Comparison of ENCODE assay signal across 26 mouse cellular contexts in genomic region chr13:105139881-105140280, GRCm38 (mm10). TPM values are rescaled to one million over a fixed set of nuclear protein-coding genes. Genes with fewer than 3 reads are reported as not detected.
DNase-seq lines count a peak whose midpoint lies in the region; ATAC-seq and TF ChIP-seq lines count a peak whose summit lies in the region.
"Had no signal": no experiment of that assay in that cellular context is flagged by ENCODE, and none has a peak within 500 bp of the region (broad histone marks: within the 10 kb centered on the region; RNA-seq: fewer than 3 reads in every experiment).

No protein-coding gene starts in this region.

- H3K27ac ChIP-seq in intestine, embryonic 16.5 days (ENCODE audit: low read length): no peak overlapping the region
- peak overlapping the region; percentile 39; the same call in 1 of the 2 replicates for H3K27ac ChIP-seq in liver, postnatal 0 days (ENCODE audit: low read depth)
- H3K27ac ChIP-seq in stomach, embryonic 16.5 days (ENCODE audit: low read length): peak overlapping the region; percentile 66
- H3K27ac ChIP-seq in forebrain, embryonic 11.5 days (ENCODE audit: low read depth, low read length): no peak overlapping the region
- no peak overlapping the region for H3K27ac ChIP-seq in gastrocnemius, adult 2 months
- no peak overlapping the region for H3K27ac ChIP-seq in midbrain, postnatal 0 days (ENCODE audit: low read depth, low read length)
- H3K27ac ChIP-seq: left cerebral cortex, adult 2 months; limb, embryonic 12.5 days; midbrain, embryonic 12.5 days had no signal

- intact Hi-C loops in gastrocnemius, adult 2 months (cut with DNase I): no loop called here

- no peak overlapping the region for H3K4me3 ChIP-seq in intestine, embryonic 16.5 days (ENCODE audit: low read length)
- no peak overlapping the region for H3K4me3 ChIP-seq in liver, postnatal 0 days (ENCODE audit: low read depth, low read length)
- H3K4me3 ChIP-seq in stomach, embryonic 16.5 days (replicated peaks; ENCODE audit: low read length): no peak overlapping the region
- H3K4me3 ChIP-seq in forebrain, embryonic 11.5 days (ENCODE audit: low read depth, low read length): no peak overlapping the region
- H3K4me3 ChIP-seq in gastrocnemius, adult 2 months: no peak overlapping the region
- no peak overlapping the region for H3K4me3 ChIP-seq in midbrain, postnatal 0 days (ENCODE audit: low read depth, low read length)
- H3K4me3 ChIP-seq: left cerebral cortex, adult 2 months; limb, embryonic 12.5 days; midbrain, embryonic 12.5 days had no signal

- TF ChIP-seq EP300 in liver, postnatal 0 days (IDR thresholded peaks at IDR 0.05; ENCODE audit: low read depth): peak; percentile 91

- H3K4me1 ChIP-seq in intestine, embryonic 16.5 days (ENCODE audit: control insufficient read depth, insufficient read depth, low read length): no peaks in the 10 kb centered on the region
- H3K4me1 ChIP-seq in liver, postnatal 0 days (ENCODE audit: insufficient read depth): peaks cover 5% of the 10 kb centered on the region; the same call in 1 of the 2 replicates
- H3K4me1 ChIP-seq in stomach, embryonic 16.5 days (ENCODE audit: control insufficient read depth, insufficient read depth, low read length): peaks cover 3% of the 10 kb centered on the region; the same call in 1 of the 2 replicates
- H3K4me1 ChIP-seq in forebrain, embryonic 11.5 days (replicated peaks; ENCODE audit: control insufficient read depth, insufficient read depth, low read length): no peaks in the 10 kb centered on the region
- no peaks in the 10 kb centered on the region for H3K4me1 ChIP-seq in midbrain, postnatal 0 days (ENCODE audit: insufficient read depth, low read length)
- H3K4me1 ChIP-seq: limb, embryonic 12.5 days; midbrain, embryonic 12.5 days had no signal

- no peak overlapping the region for H3K9ac ChIP-seq in intestine, embryonic 16.5 days (ENCODE audit: low read depth, low read length)
- H3K9ac ChIP-seq in liver, postnatal 0 days (replicated peaks): no peak overlapping the region
- no peak overlapping the region for H3K9ac ChIP-seq in stomach, embryonic 16.5 days (ENCODE audit: low read length)
- H3K9ac ChIP-seq in forebrain, embryonic 11.5 days (ENCODE audit: low read length): no peak overlapping the region
- no peak overlapping the region for H3K9ac ChIP-seq in midbrain, postnatal 0 days (replicated peaks; ENCODE audit: low read length, poor library complexity, severe bottlenecking)
- H3K9ac ChIP-seq: limb, embryonic 12.5 days; lung, embryonic 14.5 days; midbrain, embryonic 12.5 days had no signal

- ATAC-seq in intestine, embryonic 16.5 days: peak; percentile 89
- ATAC-seq in liver, postnatal 0 days: peak; percentile 95
- ATAC-seq in stomach, embryonic 16.5 days (ENCODE audit: insufficient read depth, low FRiP score): peak; percentile 92
- no peak for ATAC-seq in forebrain, embryonic 11.5 days (replicated peaks; ENCODE audit: low FRiP score)
- ATAC-seq in midbrain, postnatal 0 days (ENCODE audit: low FRiP score): no peak
- ATAC-seq: forebrain, embryonic 14.5 days had no signal

- DNase-seq in MEL-GATA-1-ER (ENCODE audit: extremely low read depth, low read depth): peak; percentile 51
- no peak for DNase-seq in liver, postnatal 0 days
- no peak for DNase-seq in forebrain, embryonic 11.5 days (ENCODE audit: low spot score)
- no peak for DNase-seq in gastrocnemius, adult 2 months
- no peak for DNase-seq in midbrain, postnatal 0 days (ENCODE audit: low spot score)
- DNase-seq: cerebellum, adult 2 months; gastrocnemius, postnatal 36 days; kidney, postnatal 4 days; layer of hippocampus, adult 9-11 months; lung, embryonic 14.5 days; lung, postnatal 36 days; right cerebral cortex, postnatal 14 days had no signal

- no peaks in the 10 kb centered on the region for H3K36me3 ChIP-seq in intestine, embryonic 16.5 days (ENCODE audit: control insufficient read depth, insufficient read depth, low read length)
- H3K36me3 ChIP-seq in liver, postnatal 0 days (replicated peaks; ENCODE audit: insufficient read depth, low read length): no peaks in the 10 kb centered on the region
- no peaks in the 10 kb centered on the region for H3K36me3 ChIP-seq in stomach, embryonic 16.5 days (ENCODE audit: control insufficient read depth, insufficient read depth, low read length)
- H3K36me3 ChIP-seq in forebrain, embryonic 11.5 days (ENCODE audit: control insufficient read depth, insufficient read depth, low read length): no peaks in the 10 kb centered on the region
- H3K36me3 ChIP-seq in midbrain, postnatal 0 days (ENCODE audit: insufficient read depth, low read length): no peaks in the 10 kb centered on the region
- H3K36me3 ChIP-seq: limb, embryonic 12.5 days; midbrain, embryonic 12.5 days had no signal

- no peak overlapping the region for H3K4me2 ChIP-seq in intestine, embryonic 16.5 days (ENCODE audit: low read depth, low read length)
- H3K4me2 ChIP-seq in liver, postnatal 0 days (ENCODE audit: low read depth, low read length): peak overlapping the region; percentile 44
- peak overlapping the region; percentile 9; the same call in 1 of the 2 replicates for H3K4me2 ChIP-seq in stomach, embryonic 16.5 days (ENCODE audit: low read depth, low read length)
- H3K4me2 ChIP-seq in forebrain, embryonic 11.5 days (ENCODE audit: low read depth, low read length, severe bottlenecking): no peak overlapping the region
- no peak overlapping the region for H3K4me2 ChIP-seq in midbrain, postnatal 0 days (ENCODE audit: low read depth, low read length, poor library complexity, severe bottlenecking)
- H3K4me2 ChIP-seq: limb, embryonic 12.5 days; lung, embryonic 14.5 days; midbrain, embryonic 12.5 days had no signal

- WGBS in intestine, embryonic 16.5 days: 47% methylated on average over 4 of the region's 4 CpGs
- WGBS in liver, postnatal 0 days (ENCODE audit: insufficient replicate concordance): 4% methylated on average over 4 of the region's 4 CpGs
- WGBS in stomach, embryonic 16.5 days: 39% methylated on average over 4 of the region's 4 CpGs
- 82% methylated on average over 4 of the region's 4 CpGs for WGBS in forebrain, embryonic 11.5 days
- WGBS in midbrain, postnatal 0 days: 81% methylated on average over 4 of the region's 4 CpGs

- no peak for TF ChIP-seq CTCF in liver, postnatal 0 days (IDR thresholded peaks at IDR 0.05; ENCODE audit: low read depth)
- no peak for TF ChIP-seq CTCF in gastrocnemius, adult 2 months (IDR thresholded peaks at IDR 0.05)
- TF ChIP-seq CTCF in midbrain, postnatal 0 days (IDR thresholded peaks at IDR 0.05): no peak

- no peaks in the 10 kb centered on the region for H3K9me3 ChIP-seq in intestine, embryonic 16.5 days (ENCODE audit: control insufficient read depth, low read length)
- H3K9me3 ChIP-seq in liver, postnatal 0 days (ENCODE audit: low read length): no peaks in the 10 kb centered on the region
- no peaks in the 10 kb centered on the region for H3K9me3 ChIP-seq in stomach, embryonic 16.5 days (replicated peaks; ENCODE audit: control insufficient read depth, low read length)
- no peaks in the 10 kb centered on the region for H3K9me3 ChIP-seq in forebrain, embryonic 11.5 days (ENCODE audit: control insufficient read depth, low read length)
- H3K9me3 ChIP-seq in midbrain, postnatal 0 days (ENCODE audit: low read length): no peaks in the 10 kb centered on the region
- H3K9me3 ChIP-seq: limb, embryonic 12.5 days; midbrain, embryonic 12.5 days had no signal

- H3K27me3 ChIP-seq in intestine, embryonic 16.5 days (replicated peaks; ENCODE audit: control insufficient read depth, insufficient read depth, low read length): no peaks in the 10 kb centered on the region
- no peaks in the 10 kb centered on the region for H3K27me3 ChIP-seq in liver, postnatal 0 days (ENCODE audit: insufficient read depth, low read length)
- no peaks in the 10 kb centered on the region for H3K27me3 ChIP-seq in stomach, embryonic 16.5 days (ENCODE audit: control insufficient read depth, insufficient read depth, low read length)
- H3K27me3 ChIP-seq in forebrain, embryonic 11.5 days (ENCODE audit: control insufficient read depth, insufficient read depth, low read length): no peaks in the 10 kb centered on the region
- H3K27me3 ChIP-seq in midbrain, postnatal 0 days (ENCODE audit: insufficient read depth, low read length): no peaks in the 10 kb centered on the region
- H3K27me3 ChIP-seq: limb, embryonic 12.5 days; midbrain, embryonic 12.5 days had no signal

RNA-seq across cellular contexts. Expression of gene 4933425L06Rik, which starts 58.0 kb away (rescaled TPM):
- polyA plus RNA-seq in intestine, embryonic 16.5 days (2015; fragmentation: Nextera tagmentation; extraction: Ambion mirVana): not detected in 2 replicates
- not detected in 2 replicates for polyA plus RNA-seq in liver, postnatal 0 days (2015; fragmentation: Nextera tagmentation; extraction: Ambion mirVana)
- polyA plus RNA-seq in stomach, embryonic 16.5 days (2015; fragmentation: Nextera tagmentation; extraction: Ambion mirVana): not detected in 2 replicates
- polyA plus RNA-seq in forebrain, embryonic 11.5 days (2014; fragmentation: Nextera tagmentation; extraction: Ambion mirVana): not detected in 2 replicates
- not detected for total RNA-seq in gastrocnemius, adult 2 months (2021)
- not detected in 2 replicates for total RNA-seq in midbrain, postnatal 0 days (2014; rRNA removed)
- polyA plus RNA-seq in midbrain, postnatal 0 days (2015; fragmentation: Nextera tagmentation; extraction: Ambion mirVana): not detected in 2 replicates
- total RNA-seq: adrenal gland, postnatal 4 days; ES-E14; gastrocnemius, postnatal 36 days; left cerebral cortex, adult 2 months had no signal
- polyA plus RNA-seq: cerebellum, adult 2 months; embryonic facial prominence, embryonic 11.5 days; forebrain, embryonic 14.5 days; heart, postnatal 0 days; hindbrain, embryonic 11.5 days; kidney, embryonic 14.5 days; limb, embryonic 12.5 days; lung, embryonic 14.5 days; midbrain, embryonic 12.5 days; neural tube, embryonic 14.5 days; spleen, adult 2 months had no signal

Comparison
In these comparisons a context has a peak if more than half of its experiments do, and no peak if none do; other contexts are left out.
1. ATAC-seq: peak in intestine, embryonic 16.5 days (single experiment), liver, postnatal 0 days (single experiment) and stomach, embryonic 16.5 days (single experiment); none in forebrain, embryonic 11.5 days (single experiment) and midbrain, postnatal 0 days (single experiment).
2. H3K27ac ChIP-seq: peak in liver, postnatal 0 days (single experiment) and stomach, embryonic 16.5 days (single experiment); none in intestine, embryonic 16.5 days (single experiment), forebrain, embryonic 11.5 days (single experiment), gastrocnemius, adult 2 months (single experiment) and midbrain, postnatal 0 days (single experiment).
3. H3K4me2 ChIP-seq: peak in liver, postnatal 0 days (single experiment) and stomach, embryonic 16.5 days (single experiment); none in intestine, embryonic 16.5 days (single experiment), forebrain, embryonic 11.5 days (single experiment) and midbrain, postnatal 0 days (single experiment).